Mouse (Mus musculus): Measurements from ENCODE around the gene Erp44. TPM values are rescaled to one million over a fixed set of nuclear protein-coding genes. Genes with fewer than 3 reads are reported as not detected.

The Erp44 gene
- polyA plus RNA-seq (2015; fragmentation: Nextera tagmentation; extraction: Ambion mirVana), result 51.9 and 52.1 TPM in 2 replicates

GRCm38 (mm10) chr4:48279498-48280134 lies at the start of gene Erp44, which contains the start of gene Invs:
TSS of gene Erp44 (minus strand) at chr4:48279558.
TSS of gene Invs (plus strand) at chr4:48279760.
- H3K4me2 ChIP-seq (ENCODE audit: low read depth, low read length), result peak within 1 kb of the TSS; percentile 83
- peak within 1 kb of the TSS; percentile 81 for H3K9ac ChIP-seq (ENCODE audit: low read depth, low read length)
- H3K36me3 ChIP-seq (ENCODE audit: control insufficient read depth, insufficient read depth), result no peaks in the 10 kb centered on the region
- peak within 1 kb of the TSS; percentile 93 for H3K4me3 ChIP-seq (ENCODE audit: low read depth, low read length)
- peak within 1 kb of the TSS; percentile 49 for H3K27ac ChIP-seq (ENCODE audit: low read length)
- no peaks in the 10 kb centered on the region for H3K27me3 ChIP-seq (ENCODE audit: control insufficient read depth, insufficient read depth, low read depth, low read length)
- peaks cover 9% of the 10 kb centered on the region for H3K4me1 ChIP-seq (ENCODE audit: control insufficient read depth, low read depth, low read length)
- H3K9me3 ChIP-seq (replicated peaks; ENCODE audit: control insufficient read depth, low read length), result no peaks in the 10 kb centered on the region
- under 1% methylated on average over 40 of the region's 41 CpGs for WGBS (ENCODE audit: insufficient replicate concordance)
- ATAC-seq (ENCODE audit: low read depth), result peak; percentile 99

GRCm38 (mm10) chr4:48328042-48328441 lies 48.7 kb upstream of the Erp44 start:
- H3K4me3 ChIP-seq (ENCODE audit: low read depth, low read length), result no peak overlapping the region
- WGBS (ENCODE audit: insufficient replicate concordance), result 54% methylated on average over 2 of the region's 2 CpGs
- no peak for ATAC-seq (ENCODE audit: low read depth)
- no peaks in the 10 kb centered on the region for H3K36me3 ChIP-seq (ENCODE audit: control insufficient read depth, insufficient read depth)
- H3K4me2 ChIP-seq (ENCODE audit: low read depth, low read length), result no peak overlapping the region
- no peaks in the 10 kb centered on the region for H3K4me1 ChIP-seq (ENCODE audit: control insufficient read depth, low read depth, low read length)
- H3K27me3 ChIP-seq (ENCODE audit: control insufficient read depth, insufficient read depth, low read depth, low read length), result no peaks in the 10 kb centered on the region
- no peaks in the 10 kb centered on the region for H3K9me3 ChIP-seq (replicated peaks; ENCODE audit: control insufficient read depth, low read length)
- no peak overlapping the region for H3K9ac ChIP-seq (ENCODE audit: low read depth, low read length)
- H3K27ac ChIP-seq (ENCODE audit: low read length), result no peak overlapping the region

GRCm38 (mm10) chr4:48327192-48327591 lies 47.8 kb upstream of the Erp44 start:
- Histone ChIP-seq H3K4me3 (ENCODE audit: low read depth, low read length) (no peak overlapping the region), H3K27me3 (ENCODE audit: control insufficient read depth, insufficient read depth, low read depth, low read length) (no peaks in the 10 kb centered on the region), H3K9ac (ENCODE audit: low read depth, low read length) (no peak overlapping the region), H3K4me1 (ENCODE audit: control insufficient read depth, low read depth, low read length) (no peaks in the 10 kb centered on the region), H3K4me2 (ENCODE audit: low read depth, low read length) (no peak overlapping the region), H3K36me3 (ENCODE audit: control insufficient read depth, insufficient read depth) (no peaks in the 10 kb centered on the region), H3K27ac (ENCODE audit: low read length) (no peak overlapping the region), H3K9me3 (replicated peaks; ENCODE audit: control insufficient read depth, low read length) (no peaks in the 10 kb centered on the region)
- no peak for ATAC-seq (ENCODE audit: low read depth)

GRCm38 (mm10) chr4:48322095-48322494 lies 42.7 kb upstream of the Erp44 start:
- H3K27me3 ChIP-seq (ENCODE audit: control insufficient read depth, insufficient read depth, low read depth, low read length), result no peaks in the 10 kb centered on the region
- WGBS (ENCODE audit: insufficient replicate concordance), result 18% methylated on average over 1 of the region's 1 CpGs
- no peak overlapping the region for H3K4me2 ChIP-seq (ENCODE audit: low read depth, low read length)
- no peak overlapping the region for H3K9ac ChIP-seq (ENCODE audit: low read depth, low read length)
- H3K4me3 ChIP-seq (ENCODE audit: low read depth, low read length), result no peak overlapping the region
- no peak overlapping the region for H3K27ac ChIP-seq (ENCODE audit: low read length)
- H3K9me3 ChIP-seq (replicated peaks; ENCODE audit: control insufficient read depth, low read length), result no peaks in the 10 kb centered on the region
- H3K36me3 ChIP-seq (ENCODE audit: control insufficient read depth, insufficient read depth), result no peaks in the 10 kb centered on the region
- H3K4me1 ChIP-seq (ENCODE audit: control insufficient read depth, low read depth, low read length), result no peaks in the 10 kb centered on the region
- no peak for ATAC-seq (ENCODE audit: low read depth)

GRCm38 (mm10) chr4:48321276-48321675 lies 41.9 kb upstream of the Erp44 start:
- Histone ChIP-seq H3K4me1 (ENCODE audit: control insufficient read depth, low read depth, low read length) (no peaks in the 10 kb centered on the region), H3K27me3 (ENCODE audit: control insufficient read depth, insufficient read depth, low read depth, low read length) (no peaks in the 10 kb centered on the region), H3K9me3 (replicated peaks; ENCODE audit: control insufficient read depth, low read length) (no peaks in the 10 kb centered on the region), H3K9ac (ENCODE audit: low read depth, low read length) (no peak overlapping the region), H3K27ac (ENCODE audit: low read length) (no peak overlapping the region), H3K36me3 (ENCODE audit: control insufficient read depth, insufficient read depth) (no peaks in the 10 kb centered on the region), H3K4me2 (ENCODE audit: low read depth, low read length) (no peak overlapping the region), H3K4me3 (ENCODE audit: low read depth, low read length) (no peak overlapping the region)
- no peak for ATAC-seq (ENCODE audit: low read depth)
- WGBS (ENCODE audit: insufficient replicate concordance), result 76% methylated on average over 1 of the region's 1 CpGs

- 67% methylated on average over 3 of the region's 3 CpGs for WGBS (ENCODE audit: insufficient replicate concordance)
- Histone ChIP-seq H3K27ac (ENCODE audit: low read length) (no peak overlapping the region), H3K4me3 (ENCODE audit: low read depth, low read length) (no peak overlapping the region), H3K9me3 (replicated peaks; ENCODE audit: control insufficient read depth, low read length) (no peaks in the 10 kb centered on the region), H3K9ac (ENCODE audit: low read depth, low read length) (no peak overlapping the region), H3K4me2 (ENCODE audit: low read depth, low read length) (no peak overlapping the region), H3K36me3 (ENCODE audit: control insufficient read depth, insufficient read depth) (no peaks in the 10 kb centered on the region), H3K4me1 (ENCODE audit: control insufficient read depth, low read depth, low read length) (no peaks in the 10 kb centered on the region), H3K27me3 (ENCODE audit: control insufficient read depth, insufficient read depth, low read depth, low read length) (no peaks in the 10 kb centered on the region)
- no peak for ATAC-seq (ENCODE audit: low read depth)
These were observed 36.7 kb upstream of the Erp44 start for GRCm38 (mm10) chr4:48316036-48316435.

GRCm38 (mm10) chr4:48314814-48315213 lies 35.5 kb upstream of the Erp44 start:
- 57% methylated on average over 3 of the region's 3 CpGs for WGBS (ENCODE audit: insufficient replicate concordance)
- Histone ChIP-seq H3K27ac (ENCODE audit: low read length) (peak overlapping the region; percentile 34), H3K4me3 (ENCODE audit: low read depth, low read length) (no peak overlapping the region), H3K36me3 (ENCODE audit: control insufficient read depth, insufficient read depth) (no peaks in the 10 kb centered on the region), H3K9me3 (replicated peaks; ENCODE audit: control insufficient read depth, low read length) (no peaks in the 10 kb centered on the region), H3K4me2 (ENCODE audit: low read depth, low read length) (no peak overlapping the region), H3K27me3 (ENCODE audit: control insufficient read depth, insufficient read depth, low read depth, low read length) (no peaks in the 10 kb centered on the region), H3K9ac (ENCODE audit: low read depth, low read length) (no peak overlapping the region), H3K4me1 (ENCODE audit: control insufficient read depth, low read depth, low read length) (no peaks in the 10 kb centered on the region)
- ATAC-seq (ENCODE audit: low read depth), result peak; percentile 90

GRCm38 (mm10) chr4:48287086-48287757 lies 7.9 kb upstream of the Erp44 start:
- Histone ChIP-seq H3K4me1 (ENCODE audit: control insufficient read depth, low read depth, low read length) (no peaks in the 10 kb centered on the region), H3K9ac (ENCODE audit: low read depth, low read length) (no peak overlapping the region), H3K36me3 (ENCODE audit: control insufficient read depth, insufficient read depth) (no peaks in the 10 kb centered on the region), H3K4me2 (ENCODE audit: low read depth, low read length) (no peak overlapping the region), H3K9me3 (replicated peaks; ENCODE audit: control insufficient read depth, low read length) (no peaks in the 10 kb centered on the region), H3K27ac (ENCODE audit: low read length) (no peak overlapping the region), H3K4me3 (ENCODE audit: low read depth, low read length) (no peak overlapping the region), H3K27me3 (ENCODE audit: control insufficient read depth, insufficient read depth, low read depth, low read length) (no peaks in the 10 kb centered on the region)
- 74% methylated on average over 5 of the region's 5 CpGs for WGBS (ENCODE audit: insufficient replicate concordance)
- ATAC-seq (ENCODE audit: low read depth), result no peak

- Histone ChIP-seq H3K4me3 (ENCODE audit: low read depth, low read length) (no peak overlapping the region), H3K27me3 (ENCODE audit: control insufficient read depth, insufficient read depth, low read depth, low read length) (no peaks in the 10 kb centered on the region), H3K27ac (ENCODE audit: low read length) (no peak overlapping the region), H3K4me1 (ENCODE audit: control insufficient read depth, low read depth, low read length) (peaks cover 9% of the 10 kb centered on the region), H3K36me3 (ENCODE audit: control insufficient read depth, insufficient read depth) (no peaks in the 10 kb centered on the region), H3K9ac (ENCODE audit: low read depth, low read length) (no peak overlapping the region), H3K4me2 (ENCODE audit: low read depth, low read length) (no peak overlapping the region), H3K9me3 (replicated peaks; ENCODE audit: control insufficient read depth, low read length) (no peaks in the 10 kb centered on the region)
- 83% methylated on average over 1 of the region's 1 CpGs for WGBS (ENCODE audit: insufficient replicate concordance)
- no peak for ATAC-seq (ENCODE audit: low read depth)
These were observed 1.8 kb upstream of the Erp44 start for GRCm38 (mm10) chr4:48281121-48281520.
